Mouse (Mus musculus) left cerebral cortex, adult 8-10 months (tissue): ENCODE measurements around the gene Rpp25l. TPM values are rescaled to one million over a fixed set of nuclear protein-coding genes. Genes with fewer than 3 reads are reported as not detected.
A peak's percentile ranks its signal among the peaks of the same experiment; 100 is the strongest.
"Not testable (repeated sequence)": the region's sequence is repeated elsewhere in the genome, so short reads cannot be mapped to it uniquely, and the experiment has no call there.

Experiments used
- DNase-seq, 2 experiments: peaks; one replicate each; pipeline ENCODE4 v3.0.0; 2022; ENCODE audit warnings: low spot score in 2 of 2
- total RNA-seq, 4 experiments: library from RNA; stranded (reverse); gene quantifications; 2 replicates each; pipeline ENCODE4 v1.2.4; 2022

The Rpp25l gene
- total RNA-seq, 4 experiments from 2014 or later: 28.4 to 33.9 (median 30.0) TPM

DNA sequence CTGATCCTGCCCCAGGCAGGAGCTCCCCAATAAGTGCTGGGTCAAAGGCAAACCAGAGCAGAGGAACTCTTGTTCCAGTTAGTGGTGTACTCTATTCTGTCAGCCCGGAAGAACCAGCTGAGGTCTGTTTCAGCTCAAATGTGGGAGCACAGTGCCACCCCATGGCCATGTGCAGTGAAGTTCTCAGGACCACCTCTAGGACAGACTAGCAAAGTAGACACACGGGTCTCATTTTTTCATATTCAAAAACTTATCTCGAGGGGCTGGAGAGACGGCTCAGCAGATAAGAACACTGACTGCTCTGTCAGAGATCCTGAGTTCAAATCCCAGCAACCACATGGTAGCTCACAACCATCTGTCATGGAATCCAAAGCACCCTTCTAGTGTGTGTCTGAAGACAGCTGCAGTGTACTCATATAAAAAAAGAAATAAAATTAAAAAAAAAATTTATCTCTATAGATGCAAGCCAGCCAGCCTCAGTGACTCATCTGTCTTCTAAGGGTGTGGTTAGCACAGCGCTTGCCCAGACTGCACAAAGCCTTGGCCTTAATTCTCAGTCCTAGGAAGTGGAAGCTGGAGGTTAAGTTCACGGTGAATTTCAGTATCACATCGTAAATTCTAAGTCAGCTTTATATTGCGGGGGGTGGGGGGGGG lies 24.4 kb upstream of the Rpp25l start:
- DNase-seq: peak; percentile 60 to 62

- DNase-seq: no peak
Measured at GRCm38 (mm10) chr4:41731052-41731765, 17.9 kb upstream of the Rpp25l start, which contains the start of gene Arid3c. Gene Arid3c (minus strand): TSS chr4:41731142.

DNA sequence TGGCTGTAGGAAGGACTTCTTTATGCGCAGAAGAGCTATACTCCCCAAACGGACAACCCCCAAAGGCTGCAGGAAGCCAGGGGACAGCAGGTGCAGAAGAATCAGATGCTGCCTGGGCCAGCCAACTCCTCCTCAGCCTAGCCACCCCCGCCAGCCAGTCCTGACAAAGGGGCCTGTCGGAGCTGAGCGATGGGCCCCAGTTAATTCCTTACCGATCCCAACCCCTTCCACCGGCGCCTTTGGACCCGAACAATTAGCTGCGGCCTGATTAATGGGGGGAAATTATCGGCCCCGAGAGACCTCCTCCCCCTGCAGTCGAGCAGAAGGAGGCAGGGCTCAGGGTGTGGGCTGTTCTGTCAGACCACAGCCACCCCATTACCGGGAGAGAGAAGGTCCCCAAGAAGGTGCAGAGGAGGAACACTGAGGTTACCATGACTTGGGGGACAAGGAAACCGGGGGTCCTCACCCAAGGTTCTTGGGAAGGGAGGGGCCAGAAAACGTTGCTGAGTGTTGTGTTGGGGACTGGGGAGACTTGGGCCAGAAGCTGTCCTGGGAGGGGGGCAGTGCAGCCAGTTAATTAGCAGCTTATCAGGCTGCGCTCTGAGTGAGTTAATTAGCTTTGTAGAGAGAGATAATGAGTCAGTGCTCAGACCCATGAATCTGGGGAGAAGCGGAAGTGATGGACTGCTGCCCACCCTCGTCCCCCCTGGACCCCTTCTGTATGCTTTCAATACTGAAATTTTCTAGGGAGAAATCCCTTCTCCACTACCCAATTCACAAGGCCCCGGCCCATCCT lies 13.7 kb upstream of the Rpp25l start:
- DNase-seq: no peak

DNA sequence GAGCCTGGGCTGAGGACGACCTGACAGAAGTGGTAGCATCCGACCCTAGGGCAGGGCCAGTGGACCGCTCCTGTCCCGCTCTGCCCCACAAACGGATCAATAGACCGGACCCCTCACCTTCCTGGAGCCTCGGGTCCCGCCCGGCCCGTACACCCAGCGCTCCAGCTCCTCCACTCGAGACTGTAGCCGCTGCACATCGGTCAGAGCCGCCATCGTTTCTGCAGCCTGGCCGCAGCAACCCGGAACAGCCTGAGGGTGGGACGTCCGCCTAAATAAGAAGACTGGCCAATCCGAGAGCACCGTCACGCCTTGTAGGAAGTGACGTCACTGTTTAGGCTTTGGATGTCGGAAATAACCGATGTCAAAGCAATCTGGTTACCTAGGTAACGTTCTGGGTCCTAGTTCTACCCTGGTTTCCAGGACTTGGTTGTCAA lies 9.6 kb upstream of the Rpp25l start, which contains the start of gene Dctn3:
Dctn3 (minus strand) TSS at position 253 of the 434 bp plus-strand sequence.
- peak; percentile 77 to 96 for DNase-seq

GRCm38 (mm10) chr4:41716834-41717233 lies 3.5 kb upstream of the Rpp25l start:
- no peak for DNase-seq

GRCm38 (mm10) chr4:41715596-41715995 lies 2.3 kb upstream of the Rpp25l start:
- no peak for DNase-seq

DNA sequence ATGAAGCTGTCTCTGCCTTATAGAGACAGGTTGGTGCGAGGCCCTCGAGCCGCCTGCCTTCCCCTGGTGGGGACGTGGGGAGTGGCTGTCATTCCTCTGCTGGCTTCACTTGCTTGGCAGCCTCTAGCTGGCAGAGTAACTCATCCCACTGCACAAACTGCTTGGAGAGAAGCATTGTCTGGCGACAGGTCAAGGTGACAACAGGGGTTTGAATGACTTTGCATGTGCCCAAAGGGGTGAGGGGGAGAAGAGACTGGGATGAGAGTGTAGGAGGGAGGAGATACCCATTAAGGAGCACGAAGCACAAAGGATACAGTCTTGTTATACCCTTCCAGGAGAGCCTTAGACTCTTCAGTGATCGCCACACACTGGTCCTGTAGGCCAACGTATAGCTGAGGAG lies 1.7 kb upstream of the Rpp25l start:
- DNase-seq: no peak

GRCm38 (mm10) chr4:41714276-41714675 lies 942 bp upstream of the Rpp25l start:
- peak in 1 of 2 experiments; percentile 59 for DNase-seq

DNA sequence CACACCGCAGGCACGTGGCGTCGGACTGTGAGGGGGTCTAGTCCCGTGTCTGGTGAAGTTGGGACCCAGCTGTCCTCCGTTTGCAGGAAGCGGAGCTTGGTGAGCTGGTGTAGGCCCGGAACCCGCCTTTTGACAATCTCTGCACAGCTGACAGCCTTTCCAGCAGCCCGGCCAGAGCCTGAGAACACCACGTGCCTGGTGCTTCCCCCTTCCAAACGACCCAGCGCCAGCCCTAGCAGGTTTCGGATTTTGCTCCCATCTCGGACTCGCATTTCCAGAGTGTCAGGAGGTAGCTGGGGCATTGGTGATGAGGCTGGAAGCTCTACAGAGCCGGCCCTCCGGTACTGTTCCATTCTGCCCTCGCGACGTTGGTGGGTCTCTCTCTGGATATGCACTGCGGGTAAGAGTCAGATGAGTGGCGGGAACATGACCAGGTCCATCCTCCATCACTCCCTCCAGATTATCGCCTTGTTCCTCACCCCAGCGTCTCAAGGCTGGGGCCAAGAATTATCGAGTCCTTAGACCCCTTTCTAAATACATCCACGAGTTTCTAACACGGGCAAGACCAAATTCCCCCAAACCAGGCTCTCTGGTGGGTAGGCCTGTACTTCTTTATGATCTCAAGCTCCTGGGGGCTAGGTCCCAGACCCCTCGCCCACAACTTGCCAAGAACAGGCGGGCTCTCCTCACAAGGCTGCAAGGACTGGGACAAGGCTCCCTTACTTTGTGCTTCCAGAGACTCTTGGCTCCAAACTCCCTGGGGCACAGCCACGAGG lies 725 bp downstream of the Rpp25l start:
- no peak for DNase-seq

DNA sequence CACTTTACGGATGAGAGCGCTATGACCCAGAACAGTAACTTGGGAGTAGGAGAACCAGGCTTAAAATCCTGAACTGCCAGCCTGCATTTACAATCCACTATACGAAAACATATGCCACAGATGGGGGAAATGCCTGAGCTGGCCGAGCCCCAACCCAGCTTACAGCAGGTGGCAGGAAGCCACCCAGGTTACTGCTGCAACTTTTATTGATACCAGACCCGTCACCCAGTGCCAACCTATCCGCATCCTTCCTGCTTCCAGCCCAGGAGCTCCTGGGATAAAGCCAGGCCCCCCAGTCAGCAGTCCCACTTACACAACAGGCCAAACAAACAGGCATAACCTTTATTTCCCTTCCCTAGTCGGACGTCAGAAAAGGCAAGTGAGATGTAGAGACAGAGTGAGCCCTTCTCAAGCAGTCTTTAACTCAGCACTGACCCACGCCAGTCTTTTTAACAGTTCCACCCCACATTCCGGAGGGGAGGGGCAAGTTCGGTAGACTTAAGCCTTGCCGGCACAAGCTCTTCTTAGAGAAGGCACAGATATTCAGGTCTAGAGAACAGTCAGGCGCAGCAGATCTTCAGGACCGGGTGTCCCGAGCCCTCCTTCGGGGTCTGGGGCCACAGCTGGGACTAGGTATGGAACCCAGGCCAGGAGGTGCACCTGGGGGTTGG lies 1.5 kb downstream of the Rpp25l start:
- DNase-seq: no peak

GRCm38 (mm10) chr4:41710229-41710628 lies 3.1 kb downstream of the Rpp25l start:
- no peak for DNase-seq

DNA sequence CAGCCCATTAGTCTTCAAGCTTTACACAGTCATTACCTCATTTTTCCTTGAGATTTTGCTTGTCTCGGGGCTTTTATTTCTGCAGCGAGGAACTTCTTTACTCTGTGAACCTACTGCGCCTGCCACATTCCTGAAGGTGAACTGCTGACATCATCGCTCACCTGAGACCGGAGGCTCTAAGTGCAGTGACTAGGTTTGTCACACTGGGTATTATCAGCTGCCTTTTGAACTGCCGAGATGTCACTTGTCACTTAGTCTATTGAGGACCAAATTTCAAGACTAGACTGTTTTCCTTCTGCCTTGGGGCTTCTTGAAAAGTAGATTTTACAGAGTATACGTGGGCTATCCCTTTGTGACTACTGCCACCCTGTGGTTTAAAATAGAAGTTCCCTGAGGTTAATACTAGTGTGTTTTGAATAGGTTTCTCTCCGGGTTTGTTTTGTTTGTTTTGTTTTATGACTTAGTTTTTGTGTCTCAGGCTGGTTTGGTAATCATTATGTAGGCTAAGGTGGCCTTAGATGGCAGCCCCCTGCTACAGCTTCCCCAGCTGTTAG lies 5.1 kb downstream of the Rpp25l start:
- no peak for DNase-seq

GRCm38 (mm10) chr4:41707011-41707535 lies 6.3 kb downstream of the Rpp25l start:
- peak; percentile 65 to 83 for DNase-seq

DNA sequence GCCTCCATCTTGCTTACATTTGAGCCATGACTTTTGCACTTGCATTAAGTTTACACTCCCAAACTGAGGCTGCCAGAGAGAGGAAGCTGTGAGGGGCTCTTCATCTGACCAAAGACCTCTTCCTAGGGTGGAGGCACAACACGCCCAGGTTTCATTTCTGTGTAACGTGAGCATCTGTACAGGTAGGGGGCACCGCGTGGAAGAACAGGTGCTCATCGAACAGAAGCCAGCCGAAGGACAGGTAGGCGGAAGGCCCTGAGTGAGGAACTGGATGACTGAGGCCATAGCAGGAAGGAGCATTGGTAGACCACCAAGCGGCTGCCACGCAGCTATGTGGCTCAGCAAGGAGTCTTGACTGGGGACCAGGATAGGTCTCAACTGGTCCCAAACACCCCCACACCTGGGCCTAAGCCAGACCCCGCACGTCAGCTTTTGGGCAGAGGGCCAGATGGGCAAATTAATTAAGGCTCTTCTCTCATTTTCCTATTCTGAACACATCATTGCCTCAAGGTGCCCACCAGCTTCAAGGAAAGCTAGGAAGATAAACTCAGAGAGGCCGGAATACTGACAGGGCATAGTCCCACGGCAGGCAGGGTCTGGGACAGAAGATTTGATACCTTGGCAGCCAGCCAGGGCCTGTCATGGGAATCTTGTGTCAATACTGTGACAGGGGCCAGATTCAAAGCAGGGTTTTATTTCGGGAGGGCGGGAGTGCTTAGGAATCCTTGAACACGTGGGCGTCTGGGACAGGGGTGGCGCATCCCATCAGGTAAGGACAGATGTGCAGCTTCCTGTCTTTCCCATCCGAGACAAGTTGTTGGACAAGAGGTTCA lies 7.2 kb downstream of the Rpp25l start:
- DNase-seq: no peak

GRCm38 (mm10) chr4:41704651-41705050 lies 8.7 kb downstream of the Rpp25l start:
- no peak for DNase-seq

GRCm38 (mm10) chr4:41702226-41702625 lies 11.1 kb downstream of the Rpp25l start:
- not testable (repeated sequence) for DNase-seq

DNA sequence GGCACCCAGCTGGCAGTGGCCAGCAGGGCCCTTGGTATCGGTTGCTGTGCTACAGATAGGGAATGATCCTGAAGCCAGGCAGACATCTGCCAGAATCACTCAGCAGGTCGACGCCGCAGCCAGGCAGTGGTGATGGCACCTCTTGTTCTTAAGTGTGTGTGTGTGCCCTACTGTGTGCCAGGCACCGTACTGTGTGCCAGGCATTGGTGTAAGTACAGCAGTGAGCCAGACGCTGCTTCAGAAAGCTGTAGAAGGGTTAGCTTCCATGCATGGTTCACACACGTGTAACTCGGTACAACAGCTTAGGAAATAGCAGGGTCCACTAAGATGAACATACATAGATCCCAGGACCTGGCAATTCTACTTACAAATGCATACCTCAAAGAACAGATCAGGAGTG lies 13.1 kb downstream of the Rpp25l start:
- DNase-seq: not testable (repeated sequence)

DNA sequence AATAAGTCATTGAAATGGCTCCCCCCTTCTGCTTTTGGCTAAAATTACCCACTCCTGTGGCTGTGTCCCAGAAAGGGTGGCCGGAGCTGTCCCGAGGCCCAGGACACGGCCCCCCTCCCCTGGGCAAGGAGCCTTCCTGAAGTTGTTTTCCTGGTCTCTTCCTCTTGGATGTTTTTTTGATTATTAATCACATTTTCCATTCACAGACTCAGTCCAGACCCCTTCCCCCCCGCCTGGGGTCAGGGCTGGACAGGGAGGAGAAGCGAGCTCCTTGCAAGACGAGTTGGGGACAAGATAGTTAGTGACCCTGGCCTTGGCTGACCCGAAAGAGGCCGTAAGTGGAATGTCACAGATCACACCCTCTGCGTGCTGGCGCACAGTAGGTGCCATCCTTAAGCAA lies 13.6 kb downstream of the Rpp25l start, which contains the start of gene Il11ra1:
Il11ra1 (plus strand) TSS at position 207 of the 400 bp plus-strand sequence.
- not testable (repeated sequence) for DNase-seq

- not testable (repeated sequence) for DNase-seq
Measured at GRCm38 (mm10) chr4:41698421-41699016, 14.8 kb downstream of the Rpp25l start.
